Mouse (Mus musculus) neural tube, embryonic 11.5 days (tissue): ENCODE results near the gene Top1. TPM values are rescaled to one million over a fixed set of nuclear protein-coding genes. Genes with fewer than 3 reads are reported as not detected.

Experiments used
- ATAC-seq: fragments of 200-750 bp; cut with Nextera tagmentation; 2 replicates; pipeline ENCODE4 v1.8.0; 2017; ENCODE audit warnings: moderate number of reproducible peaks, mild to moderate bottlenecking, moderate TSS enrichment, moderate library complexity; ENCODE audit not compliant: insufficient read depth, low FRiP score, low TSS enrichment
- DNase-seq: peaks from one replicate; pipeline ENCODE4 v3.0.0-alpha.2; 2015; ENCODE audit warnings: low spot score
- H3K27ac ChIP-seq: fragments of 300-500 bp; sonication (generic); 2 replicates; pipeline ENCODE4 v1.5.1; 2014; ENCODE audit warnings: low read depth, mild to moderate bottlenecking, low read length
- H3K27me3 ChIP-seq: fragments of 300-500 bp; sonication (generic); 2 replicates; pipeline ENCODE4 v1.6.1; 2014; ENCODE audit warnings: mild to moderate bottlenecking, low read length, mixed read lengths; ENCODE audit not compliant: control insufficient read depth, insufficient read depth
- H3K36me3 ChIP-seq: fragments of 300-500 bp; sonication (generic); 2 replicates; pipeline ENCODE4 v1.6.1; 2014; ENCODE audit warnings: mild to moderate bottlenecking, low read length, moderate library complexity, mixed read lengths; ENCODE audit not compliant: control insufficient read depth, insufficient read depth
- H3K4me1 ChIP-seq: fragments of 300-500 bp; sonication (generic); 2 replicates; pipeline ENCODE4 v1.6.1; 2014; ENCODE audit warnings: low read length, mixed read lengths; ENCODE audit not compliant: control insufficient read depth, insufficient read depth
- H3K4me2 ChIP-seq: fragments of 300-500 bp; sonication (generic); 2 replicates; pipeline ENCODE4 v1.6.1; 2014; ENCODE audit warnings: low read depth, mild to moderate bottlenecking, moderate library complexity
- H3K4me3 ChIP-seq: fragments of 300-500 bp; sonication (generic); 2 replicates; pipeline ENCODE4 v1.5.1; 2014; ENCODE audit warnings: low read depth, low read length
- H3K9ac ChIP-seq: fragments of 300-500 bp; sonication (generic); 2 replicates; pipeline ENCODE4 v1.6.1; 2014; ENCODE audit warnings: mild to moderate bottlenecking, low read length
- H3K9me3 ChIP-seq: fragments of 300-500 bp; sonication (generic); 2 replicates; pipeline ENCODE4 v1.6.1; 2016; ENCODE audit warnings: low read length; ENCODE audit not compliant: control insufficient read depth
- WGBS: fragments of 180-500 bp; shearing (Covaris S2); extraction: QIAGEN DNeasy Blood & Tissue Kit; methylation state at CpG from one replicate; pipeline ENCODE4 v1.1.7; 2014; 5-methylcytosine and 5-hydroxymethylcytosine counted together
- polyA plus RNA-seq: library from polyadenylated mRNA; unstranded; fragments of >200 nt; fragmentation: Nextera tagmentation; extraction: Ambion mirVana; gene quantifications from 2 replicates; pipeline ENCODE4 v1.2.1, GENCODE M21; 2014

The Top1 gene
- polyA plus RNA-seq, 1 experiment from 2014 or later, result 105 TPM

DNA sequence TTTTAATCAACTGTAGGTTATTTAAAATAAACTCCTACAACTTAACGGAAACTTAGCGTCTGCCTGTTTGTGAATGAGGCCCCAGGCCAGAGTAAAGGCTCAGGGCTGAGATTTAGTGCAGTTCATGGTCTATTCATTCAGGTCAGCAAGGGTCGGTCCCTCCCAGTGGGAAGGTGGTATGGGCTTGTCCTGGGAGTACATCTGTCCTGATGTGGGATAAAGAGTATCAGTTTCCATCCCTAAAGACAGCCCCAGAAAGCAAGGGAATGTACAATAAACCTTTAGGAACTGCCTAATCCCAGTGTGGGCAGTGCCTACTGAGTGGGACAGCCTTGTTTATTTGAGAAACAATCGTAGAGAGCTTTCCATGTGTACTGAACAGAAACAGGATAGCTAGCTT is 77.0 kb downstream of the Top1 start:
- H3K27ac ChIP-seq, result no peak overlapping the region
- H3K4me3 ChIP-seq, result no peak overlapping the region
- no peaks in the 10 kb centered on the region for H3K27me3 ChIP-seq
- no peaks in the 10 kb centered on the region for H3K9me3 ChIP-seq
- ATAC-seq (no peak), DNase-seq (no peak)
- H3K4me2 ChIP-seq, result no peak overlapping the region
- no peaks in the 10 kb centered on the region for H3K4me1 ChIP-seq
- 73% methylated on average over 4 of the region's 4 CpGs for WGBS
- H3K9ac ChIP-seq, result no peak overlapping the region
- H3K36me3 ChIP-seq, result peaks cover 10% of the 10 kb centered on the region

GRCm38 (mm10) chr2:160723613-160724375 is 78.1 kb downstream of the Top1 start:
- H3K9me3 ChIP-seq, result no peaks in the 10 kb centered on the region
- H3K27ac ChIP-seq, result no peak overlapping the region
- H3K36me3 ChIP-seq, result peaks cover 8% of the 10 kb centered on the region
- no peak for DNase-seq
- H3K27me3 ChIP-seq, result no peaks in the 10 kb centered on the region
- 95% methylated on average over 4 of the region's 4 CpGs for WGBS
- H3K4me3 ChIP-seq, result no peak overlapping the region
- no peak overlapping the region for H3K4me2 ChIP-seq
- no peak for ATAC-seq
- no peak overlapping the region for H3K9ac ChIP-seq
- H3K4me1 ChIP-seq, result no peaks in the 10 kb centered on the region

DNA sequence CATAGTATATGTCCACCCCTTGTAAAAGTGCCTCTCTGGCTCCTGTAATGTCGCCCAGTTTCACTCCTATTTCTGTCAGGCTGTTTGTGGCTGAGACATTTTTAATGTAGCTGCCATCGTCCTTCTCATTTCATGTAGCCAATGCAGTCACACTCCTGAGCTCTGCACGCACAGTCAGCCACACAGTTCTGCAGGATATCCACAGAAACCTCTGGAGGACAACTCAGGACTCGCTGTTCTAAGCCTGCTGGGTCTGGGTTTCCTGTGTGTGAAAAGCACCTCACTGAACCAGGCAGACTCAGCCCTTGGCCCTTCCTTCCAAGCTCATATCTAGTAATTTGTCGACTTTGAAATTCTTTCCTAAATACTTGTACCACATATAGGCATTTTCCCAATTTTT is 78.8 kb downstream of the Top1 start:
- ATAC-seq, result no peak
- Histone ChIP-seq H3K4me1 (no peaks in the 10 kb centered on the region), H3K9ac (no peak overlapping the region), H3K9me3 (no peaks in the 10 kb centered on the region), H3K4me2 (no peak overlapping the region), H3K36me3 (peaks cover 6% of the 10 kb centered on the region), H3K27me3 (no peaks in the 10 kb centered on the region), H3K27ac (no peak overlapping the region), H3K4me3 (no peak overlapping the region)
- 92% methylated on average over 5 of the region's 5 CpGs for WGBS
- DNase-seq, result no peak

GRCm38 (mm10) chr2:160725877-160726864 is 80.5 kb downstream of the Top1 start:
- no peak overlapping the region for H3K4me3 ChIP-seq
- DNase-seq (no peak), ATAC-seq (no peak)
- H3K27ac ChIP-seq, result no peak overlapping the region
- H3K9ac ChIP-seq, result no peak overlapping the region
- no peaks in the 10 kb centered on the region for H3K27me3 ChIP-seq
- 89% methylated on average over 6 of the region's 6 CpGs for WGBS
- no peaks in the 10 kb centered on the region; the same call in 1 of the 2 replicates for H3K36me3 ChIP-seq
- no peaks in the 10 kb centered on the region for H3K9me3 ChIP-seq
- no peak overlapping the region for H3K4me2 ChIP-seq
- peaks cover 5% of the 10 kb centered on the region; the same call in 1 of the 2 replicates for H3K4me1 ChIP-seq

- Histone ChIP-seq H3K4me1 (peaks cover 17% of the 10 kb centered on the region), H3K27me3 (no peaks in the 10 kb centered on the region), H3K9ac (no peak overlapping the region), H3K27ac (no peak overlapping the region), H3K4me3 (no peak overlapping the region), H3K4me2 (no peak overlapping the region), H3K36me3 (no peaks in the 10 kb centered on the region; the same call in 1 of the 2 replicates), H3K9me3 (no peaks in the 10 kb centered on the region)
- 88% methylated on average over 3 of the region's 3 CpGs for WGBS
- ATAC-seq (no peak), DNase-seq (no peak)
Observed at GRCm38 (mm10) chr2:160728972-160729371, 83.3 kb downstream of the Top1 start.

DNA sequence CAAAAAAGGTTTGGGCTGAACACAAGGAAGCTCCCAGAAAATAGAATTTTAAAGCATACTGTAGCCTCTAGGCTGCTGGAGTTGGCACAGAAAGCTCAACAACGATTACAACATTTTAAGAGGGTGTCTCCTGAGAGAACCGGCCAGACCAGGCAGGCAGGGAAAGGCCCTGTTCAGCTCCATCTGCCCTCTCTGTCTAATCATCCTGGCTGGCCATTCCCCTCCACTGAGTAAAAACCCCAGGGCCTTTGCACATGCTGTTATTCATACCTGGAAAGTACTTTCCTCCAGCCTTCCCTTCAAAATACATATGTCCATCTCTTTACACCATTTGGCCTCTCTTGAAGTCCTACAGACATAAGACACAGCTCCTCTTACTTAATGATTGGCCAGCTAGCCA is 83.7 kb downstream of the Top1 start:
- H3K9ac ChIP-seq, result no peak overlapping the region
- H3K27me3 ChIP-seq, result no peaks in the 10 kb centered on the region
- H3K4me1 ChIP-seq, result peaks cover 17% of the 10 kb centered on the region
- no peak overlapping the region for H3K4me3 ChIP-seq
- DNase-seq, result no peak
- H3K4me2 ChIP-seq, result no peak overlapping the region
- H3K36me3 ChIP-seq, result 0 out of 2 replicates have a peak, but pooled peaks cover 3% of the 10 kb centered on the region
- H3K27ac ChIP-seq, result no peak overlapping the region
- no peak for ATAC-seq
- H3K9me3 ChIP-seq, result no peaks in the 10 kb centered on the region
- 94% methylated on average over 2 of the region's 2 CpGs for WGBS

DNA sequence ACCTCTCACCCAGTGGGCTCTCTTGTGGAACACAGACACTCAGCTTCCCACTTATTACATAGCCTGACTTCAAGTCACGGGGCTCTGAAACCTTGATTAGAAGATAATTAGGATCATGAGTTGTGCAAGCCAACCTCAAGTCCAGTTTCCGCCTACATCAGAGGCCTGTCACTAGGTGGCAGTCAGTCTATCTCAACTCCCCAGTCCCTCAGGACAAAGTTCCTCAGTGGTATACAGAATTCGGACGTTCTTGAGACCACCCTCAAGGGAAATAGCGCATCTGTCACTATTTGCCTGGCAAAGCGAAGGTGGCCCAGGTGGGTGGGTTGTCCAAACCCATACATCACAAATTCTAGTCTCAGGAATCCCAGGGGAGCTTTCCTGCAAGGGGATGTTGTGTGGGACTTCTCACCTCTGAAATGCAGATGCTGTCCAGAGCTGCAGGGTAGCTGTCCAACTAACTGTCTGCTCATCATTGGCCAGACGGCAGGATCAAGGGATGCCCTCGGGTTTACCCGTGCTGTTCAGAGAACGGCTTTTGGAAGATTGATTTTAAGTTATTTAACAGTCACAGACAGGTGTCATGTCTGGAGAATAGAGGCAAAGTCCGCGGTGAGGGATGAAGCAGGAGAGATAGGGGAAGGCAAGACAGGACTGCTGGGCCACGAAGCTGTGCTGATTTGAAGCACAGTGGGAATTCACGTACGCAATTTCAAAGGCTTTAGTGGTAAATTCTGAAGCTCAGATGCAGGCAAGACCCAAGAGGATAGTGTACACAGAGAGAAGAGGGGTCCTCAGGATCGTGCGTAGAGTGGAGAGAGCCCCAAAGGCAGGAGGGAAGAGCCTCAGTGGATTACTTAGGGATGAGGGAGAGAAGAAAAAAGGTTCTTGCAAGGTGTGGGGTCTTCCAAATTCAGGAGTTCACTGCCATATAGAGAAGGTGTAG is 84.4 kb downstream of the Top1 start:
- ATAC-seq (no peak), DNase-seq (peak; percentile 21)
- H3K27ac ChIP-seq, result no peak overlapping the region
- WGBS, result 31% methylated on average over 17 of the region's 17 CpGs
- H3K4me2 ChIP-seq, result peak overlapping the region; percentile 76
- H3K9ac ChIP-seq, result no peak overlapping the region; the same call in 1 of the 2 replicates
- peaks cover 17% of the 10 kb centered on the region for H3K4me1 ChIP-seq
- H3K4me3 ChIP-seq, result peak overlapping the region; percentile 91
- H3K9me3 ChIP-seq, result no peaks in the 10 kb centered on the region
- H3K27me3 ChIP-seq, result no peaks in the 10 kb centered on the region
- 0 out of 2 replicates have a peak, but pooled peaks cover 3% of the 10 kb centered on the region for H3K36me3 ChIP-seq

DNA sequence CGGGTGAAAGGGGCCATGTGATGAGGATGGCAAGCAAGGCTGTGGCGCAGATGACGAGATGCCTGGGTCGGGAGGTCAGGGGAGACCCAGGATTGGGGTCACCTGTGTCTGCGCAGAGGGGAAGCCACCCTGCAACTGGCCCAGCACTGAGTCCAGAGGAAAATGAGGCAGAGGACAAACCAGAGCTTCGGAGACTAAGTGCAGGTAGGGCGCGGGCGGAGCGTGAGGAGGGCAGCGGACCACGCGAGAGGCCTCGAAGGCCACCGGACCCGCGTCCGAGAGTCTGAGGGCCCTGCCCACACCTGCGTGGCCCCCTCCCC is 85.1 kb downstream of the Top1 start:
- peak overlapping the region; percentile 99 for H3K9ac ChIP-seq
- H3K4me1 ChIP-seq, result peaks cover 17% of the 10 kb centered on the region
- H3K27me3 ChIP-seq, result no peaks in the 10 kb centered on the region
- H3K27ac ChIP-seq, result no peak overlapping the region
- H3K4me3 ChIP-seq, result peak overlapping the region; percentile 91
- DNase-seq (no peak), ATAC-seq (no peak; the same call in 1 of the 2 replicates)
- H3K36me3 ChIP-seq, result peaks cover 6% of the 10 kb centered on the region; the same call in 1 of the 2 replicates
- whole genome bisulfite sequencing, result 10% methylated on average over 19 of the region's 19 CpGs
- H3K9me3 ChIP-seq, result no peaks in the 10 kb centered on the region
- peak overlapping the region; percentile 76 for H3K4me2 ChIP-seq
